Mouse (Mus musculus) small intestine, adult 2 months (tissue): Measurements from ENCODE around the gene Tbcb. TPM values are rescaled to one million over a fixed set of nuclear protein-coding genes. Genes with fewer than 3 reads are reported as not detected.
A peak's percentile ranks its signal among the peaks of the same experiment; 100 is the strongest.

ENCODE experiments used
- H3K27ac ChIP-seq: fragments of 200-500 bp; 2 replicates; pipeline ENCODE4 v1.5.1; 2012; ENCODE audit warnings: low read depth, low read length, control low read depth, inconsistent platforms; ENCODE audit not compliant: insufficient read depth
- H3K27me3 ChIP-seq: fragments of 200-500 bp; 2 replicates; pipeline ENCODE4 v1.6.1; 2012; ENCODE audit warnings: mild to moderate bottlenecking, moderate library complexity, low read length, inconsistent platforms; ENCODE audit not compliant: control insufficient read depth, insufficient read depth
- H3K36me3 ChIP-seq: fragments of 200-500 bp; 2 replicates; pipeline ENCODE4 v1.6.1; 2012; ENCODE audit warnings: mild to moderate bottlenecking, low read length, control low read depth, inconsistent platforms; ENCODE audit not compliant: control insufficient read depth, insufficient read depth
- H3K4me1 ChIP-seq: fragments of 200-500 bp; 2 replicates; pipeline ENCODE4 v1.6.1; 2012; ENCODE audit warnings: low read length, inconsistent platforms, mixed read lengths; ENCODE audit not compliant: control insufficient read depth, insufficient read depth, insufficient read length
- H3K4me3 ChIP-seq: fragments of 200-500 bp; 2 replicates; pipeline ENCODE4 v1.5.1; 2012; ENCODE audit warnings: low read depth, mild to moderate bottlenecking, control low read depth, inconsistent platforms, low read length, moderate library complexity
- CTCF ChIP-seq: fragments of 200-500 bp; IDR thresholded peaks from 2 replicates; pipeline ENCODE4 v1.5.1; 2012; ENCODE audit warnings: low read depth, mild to moderate bottlenecking, control low read depth, inconsistent platforms, low read length, moderate library complexity, mixed read lengths; ENCODE audit not compliant: insufficient replicate concordance, insufficient read length; ENCODE audit errors: extremely low read depth
- POLR2A ChIP-seq: fragments of 200-500 bp; IDR thresholded peaks from 2 replicates; pipeline ENCODE4 v1.6.1; 2012; ENCODE audit warnings: low read depth, mild to moderate bottlenecking, control low read depth, inconsistent platforms, low read length, moderate library complexity
- WGBS: fragments of 180-500 bp; shearing (Covaris S2); methylation state at CpG from one replicate; pipeline ENCODE4 v1.1.7; 2018; 5-methylcytosine and 5-hydroxymethylcytosine counted together
- polyA plus RNA-seq: library from polyadenylated mRNA; depleted of rRNA; stranded (reverse); fragments of >200 nt; gene quantifications from 2 replicates; pipeline ENCODE4 v1.2.3, GENCODE M21; 2012

Tbcb gene
- polyA plus RNA-seq, 1 experiment: 45.2 TPM

GRCm38 (mm10) chr7:30221433-30221832, 10.6 kb downstream of the Tbcb start:
- TF ChIP-seq CTCF (no peak), POLR2A (no peak)
- peaks cover 23% of the 10 kb centered on the region for H3K36me3 ChIP-seq
- H3K27ac ChIP-seq: no peak overlapping the region
- 80% methylated on average over 3 of the region's 3 CpGs for WGBS
- no peaks in the 10 kb centered on the region for H3K27me3 ChIP-seq
- H3K4me3 ChIP-seq: no peak overlapping the region
- H3K4me1 ChIP-seq: peaks cover 4% of the 10 kb centered on the region

GRCm38 (mm10) chr7:30220008-30220356, 12.1 kb downstream of the Tbcb start:
- H3K4me3 ChIP-seq: peak overlapping the region; percentile 60
- WGBS: 5% methylated on average over 11 of the region's 11 CpGs

GRCm38 (mm10) chr7:30219293-30220007, 12.6 kb downstream of the Tbcb start:
- Histone ChIP-seq H3K36me3 (peaks cover 10% of the 10 kb centered on the region), H3K27ac (peak overlapping the region; percentile 58), H3K4me1 (peaks cover 5% of the 10 kb centered on the region), H3K4me3 (peak overlapping the region; percentile 60), H3K27me3 (no peaks in the 10 kb centered on the region)
- WGBS: 2% methylated on average over 16 of the region's 16 CpGs
- TF ChIP-seq CTCF: no peak
- TF ChIP-seq POLR2A: 0 out of 2 replicates have a peak, but pooled peaks have one; percentile 21

More at GRCm38 (mm10) chr7:30220008-30220356, 12.1 kb downstream of the Tbcb start:
- no peak for TF ChIP-seq POLR2A
- TF ChIP-seq CTCF: no peak
- peaks cover 5% of the 10 kb centered on the region for H3K4me1 ChIP-seq
- H3K27me3 ChIP-seq: no peaks in the 10 kb centered on the region
- peaks cover 13% of the 10 kb centered on the region for H3K36me3 ChIP-seq
- peak overlapping the region; percentile 58 for H3K27ac ChIP-seq

GRCm38 (mm10) chr7:30217277-30217676, 14.8 kb downstream of the Tbcb start:
- H3K27me3 ChIP-seq: no peaks in the 10 kb centered on the region
- no peak overlapping the region for H3K27ac ChIP-seq
- 78% methylated on average over 2 of the region's 2 CpGs for WGBS
- no peaks in the 10 kb centered on the region for H3K36me3 ChIP-seq
- TF ChIP-seq CTCF (no peak), POLR2A (no peak)
- H3K4me1 ChIP-seq: peaks cover 5% of the 10 kb centered on the region
- no peak overlapping the region for H3K4me3 ChIP-seq

GRCm38 (mm10) chr7:30216723-30217151, 15.3 kb downstream of the Tbcb start:
- no peak overlapping the region for H3K4me3 ChIP-seq
- under 1% methylated on average over 16 of the region's 16 CpGs for WGBS
- no peak overlapping the region for H3K27ac ChIP-seq
- H3K36me3 ChIP-seq: no peaks in the 10 kb centered on the region
- H3K4me1 ChIP-seq: peaks cover 5% of the 10 kb centered on the region
- TF ChIP-seq CTCF (peak; percentile 85), POLR2A (no peak; the same call in 1 of the 2 replicates)
- H3K27me3 ChIP-seq: no peaks in the 10 kb centered on the region

- H3K27ac ChIP-seq: no peak overlapping the region
- H3K4me1 ChIP-seq: peaks cover 5% of the 10 kb centered on the region
- WGBS: 86% methylated on average over 3 of the region's 3 CpGs
- H3K27me3 ChIP-seq: no peaks in the 10 kb centered on the region; the same call in 1 of the 2 replicates
- TF ChIP-seq POLR2A (no peak), CTCF (no peak)
- H3K4me3 ChIP-seq: no peak overlapping the region
- H3K36me3 ChIP-seq: no peaks in the 10 kb centered on the region
Measured at GRCm38 (mm10) chr7:30215875-30216274, 16.2 kb downstream of the Tbcb start.

- 44% methylated on average over 3 of the region's 3 CpGs for WGBS
- Histone ChIP-seq H3K36me3 (no peaks in the 10 kb centered on the region), H3K27ac (no peak overlapping the region), H3K4me3 (no peak overlapping the region), H3K4me1 (peaks cover 3% of the 10 kb centered on the region; the same call in 1 of the 2 replicates), H3K27me3 (no peaks in the 10 kb centered on the region; the same call in 1 of the 2 replicates)
- TF ChIP-seq CTCF: no peak
- TF ChIP-seq POLR2A: no peak
Measured at GRCm38 (mm10) chr7:30213881-30214280, 18.2 kb downstream of the Tbcb start.
